Mouse (Mus musculus) MN1 (cell line): ENCODE results near the gene Vcl.
A peak's percentile ranks its signal among the peaks of the same experiment; 100 is the strongest.

Source experiments
- DNase-seq: peaks from one replicate; pipeline ENCODE4 v3.0.0-alpha.2; 2016; ENCODE audit warnings: low spot score

The Vcl gene

GRCm38 (mm10) chr14:20928848-20929745 lies at the start of gene Vcl:
Gene Vcl, plus strand, starts transcription at chr14:20929398.
- peak; percentile 99 for DNase-seq

- DNase-seq, result no peak
Measured at GRCm38 (mm10) chr14:20884691-20885090, 44.5 kb upstream of the Vcl start.

- no peak for DNase-seq
Measured at GRCm38 (mm10) chr14:20885091-20885888, 43.9 kb upstream of the Vcl start.

GRCm38 (mm10) chr14:20886266-20886665 lies 42.9 kb upstream of the Vcl start:
- no peak for DNase-seq

GRCm38 (mm10) chr14:20887541-20888085 lies 41.6 kb upstream of the Vcl start:
- DNase-seq, result no peak

- DNase-seq, result peak; percentile 81
Measured at GRCm38 (mm10) chr14:20891941-20892402, 37.2 kb upstream of the Vcl start.

- DNase-seq, result no peak
Measured at GRCm38 (mm10) chr14:20893815-20894214, 35.4 kb upstream of the Vcl start.

- DNase-seq, result no peak
Measured at GRCm38 (mm10) chr14:20901267-20901666, 27.9 kb upstream of the Vcl start.

- DNase-seq, result no peak
Measured at GRCm38 (mm10) chr14:20903137-20903536, 26.1 kb upstream of the Vcl start.

GRCm38 (mm10) chr14:20911811-20912210 lies 17.4 kb upstream of the Vcl start:
- no peak for DNase-seq

- DNase-seq, result peak; percentile 56
Measured at GRCm38 (mm10) chr14:20914415-20914814, 14.8 kb upstream of the Vcl start.

- DNase-seq, result no peak
Measured at GRCm38 (mm10) chr14:20916625-20917612, 12.3 kb upstream of the Vcl start.

- no peak for DNase-seq
Measured at GRCm38 (mm10) chr14:20924071-20924789, 5.0 kb upstream of the Vcl start.

- no peak for DNase-seq
Measured at GRCm38 (mm10) chr14:20927470-20928307, 1.5 kb upstream of the Vcl start.

- DNase-seq, result no peak
Measured at GRCm38 (mm10) chr14:20928308-20928685, 901 bp upstream of the Vcl start.

GRCm38 (mm10) chr14:20929814-20930434 lies 726 bp downstream of the Vcl start:
- no peak for DNase-seq

GRCm38 (mm10) chr14:20930481-20931391 lies 1.5 kb downstream of the Vcl start:
- DNase-seq, result peak; percentile 21

- DNase-seq, result peak; percentile 11
Measured at GRCm38 (mm10) chr14:20938424-20938823, 9.2 kb downstream of the Vcl start.
